Mouse (Mus musculus): ENCODE results near the gene Smc3. TPM values are rescaled to one million over a fixed set of nuclear protein-coding genes. Genes with fewer than 3 reads are reported as not detected.
"Not testable (repeated sequence)": the region's sequence is repeated elsewhere in the genome, so short reads cannot be mapped to it uniquely, and the experiment has no call there.

Smc3 gene
- polyA plus RNA-seq, 1 experiment from 2014 or later: 76.0 TPM

- Histone ChIP-seq H3K36me3 (peaks cover 69% of the 10 kb centered on the region), H3K9ac (replicated peaks) (no peak overlapping the region), H3K27ac (no peak overlapping the region), H3K4me1 (replicated peaks) (peaks cover 3% of the 10 kb centered on the region; the same call in 1 of the 2 replicates), H3K4me2 (replicated peaks) (no peak overlapping the region), H3K4me3 (replicated peaks) (no peak overlapping the region), H3K9me3 (no peaks in the 10 kb centered on the region), H3K27me3 (no peaks in the 10 kb centered on the region)
- ATAC-seq: no peak
- WGBS: 95% methylated on average over 9 of the region's 9 CpGs
These were observed 43.9 kb downstream of the Smc3 start for GRCm38 (mm10) chr19:53644020-53644595.

GRCm38 (mm10) chr19:53647301-53647700, 47.1 kb downstream of the Smc3 start:
- H3K27me3 ChIP-seq: no peaks in the 10 kb centered on the region
- H3K36me3 ChIP-seq: peaks cover 47% of the 10 kb centered on the region
- no peaks in the 10 kb centered on the region for H3K9me3 ChIP-seq
- no peak overlapping the region for H3K27ac ChIP-seq
- H3K4me2 ChIP-seq (replicated peaks): no peak overlapping the region
- WGBS: 92% methylated on average over 9 of the region's 9 CpGs
- peaks cover 13% of the 10 kb centered on the region for H3K4me1 ChIP-seq (replicated peaks)
- no peak overlapping the region for H3K4me3 ChIP-seq (replicated peaks)
- ATAC-seq: no peak
- no peak overlapping the region for H3K9ac ChIP-seq (replicated peaks)

- Histone ChIP-seq H3K36me3 (peaks cover 44% of the 10 kb centered on the region), H3K4me3 (replicated peaks) (no peak overlapping the region), H3K9ac (replicated peaks) (no peak overlapping the region), H3K4me1 (replicated peaks) (peaks cover 20% of the 10 kb centered on the region), H3K27ac (no peak overlapping the region), H3K4me2 (replicated peaks) (no peak overlapping the region), H3K9me3 (no peaks in the 10 kb centered on the region), H3K27me3 (no peaks in the 10 kb centered on the region)
- no peak for ATAC-seq
- WGBS: 59% methylated on average over 5 of the region's 5 CpGs
These were observed 47.9 kb downstream of the Smc3 start for GRCm38 (mm10) chr19:53648056-53648455.

- no peak overlapping the region for H3K4me3 ChIP-seq (replicated peaks)
- H3K27me3 ChIP-seq: no peaks in the 10 kb centered on the region
- H3K9me3 ChIP-seq: no peaks in the 10 kb centered on the region
- H3K9ac ChIP-seq (replicated peaks): no peak overlapping the region
- H3K4me2 ChIP-seq (replicated peaks): no peak overlapping the region
- H3K27ac ChIP-seq: no peak overlapping the region
- 42% methylated on average over 10 of the region's 10 CpGs for WGBS
- peaks cover 22% of the 10 kb centered on the region for H3K4me1 ChIP-seq (replicated peaks)
- peaks cover 37% of the 10 kb centered on the region for H3K36me3 ChIP-seq
- peak; percentile 69 for ATAC-seq
These were observed 48.6 kb downstream of the Smc3 start for GRCm38 (mm10) chr19:53648802-53649236.

GRCm38 (mm10) chr19:53649361-53649760, 49.2 kb downstream of the Smc3 start:
- H3K9ac ChIP-seq (replicated peaks): no peak overlapping the region
- peaks cover 28% of the 10 kb centered on the region for H3K4me1 ChIP-seq (replicated peaks)
- H3K4me3 ChIP-seq (replicated peaks): no peak overlapping the region
- H3K4me2 ChIP-seq (replicated peaks): no peak overlapping the region
- no peak overlapping the region for H3K27ac ChIP-seq
- H3K27me3 ChIP-seq: no peaks in the 10 kb centered on the region
- peaks cover 33% of the 10 kb centered on the region for H3K36me3 ChIP-seq
- no peaks in the 10 kb centered on the region for H3K9me3 ChIP-seq
- 81% methylated on average over 6 of the region's 6 CpGs for WGBS
- ATAC-seq: peak; percentile 37; the same call in 1 of the 2 replicates

- Histone ChIP-seq H3K27ac (no peak overlapping the region), H3K4me1 (replicated peaks) (peaks cover 28% of the 10 kb centered on the region), H3K4me2 (replicated peaks) (no peak overlapping the region), H3K4me3 (replicated peaks) (no peak overlapping the region), H3K9ac (replicated peaks) (no peak overlapping the region), H3K36me3 (peaks cover 30% of the 10 kb centered on the region), H3K9me3 (no peaks in the 10 kb centered on the region), H3K27me3 (no peaks in the 10 kb centered on the region)
- 44% methylated on average over 5 of the region's 5 CpGs for WGBS
- ATAC-seq: no peak
These were observed 49.6 kb downstream of the Smc3 start for GRCm38 (mm10) chr19:53649802-53650201.

GRCm38 (mm10) chr19:53650921-53651320, 50.7 kb downstream of the Smc3 start:
- no peaks in the 10 kb centered on the region for H3K9me3 ChIP-seq
- no peak overlapping the region for H3K9ac ChIP-seq (replicated peaks)
- peaks cover 28% of the 10 kb centered on the region for H3K4me1 ChIP-seq (replicated peaks)
- H3K4me3 ChIP-seq (replicated peaks): no peak overlapping the region
- WGBS: 86% methylated on average over 7 of the region's 7 CpGs
- no peak for ATAC-seq
- peaks cover 21% of the 10 kb centered on the region for H3K36me3 ChIP-seq
- H3K27me3 ChIP-seq: no peaks in the 10 kb centered on the region
- no peak overlapping the region for H3K4me2 ChIP-seq (replicated peaks)
- H3K27ac ChIP-seq: no peak overlapping the region

GRCm38 (mm10) chr19:53652267-53652666, 52.1 kb downstream of the Smc3 start:
- H3K27me3 ChIP-seq: no peaks in the 10 kb centered on the region

GRCm38 (mm10) chr19:53653624-53654467, 53.6 kb downstream of the Smc3 start:
- Histone ChIP-seq H3K4me2 (replicated peaks) (no peak overlapping the region), H3K27ac (no peak overlapping the region), H3K27me3 (no peaks in the 10 kb centered on the region), H3K9ac (replicated peaks) (no peak overlapping the region), H3K4me1 (replicated peaks) (peaks cover 27% of the 10 kb centered on the region), H3K9me3 (no peaks in the 10 kb centered on the region), H3K4me3 (replicated peaks) (no peak overlapping the region), H3K36me3 (0 out of 2 replicates have a peak, but pooled peaks cover 7% of the 10 kb centered on the region)
- ATAC-seq: peak; percentile 52
- 69% methylated on average over 20 of the region's 20 CpGs for WGBS

More at GRCm38 (mm10) chr19:53652267-53652666, 52.1 kb downstream of the Smc3 start:
- Histone ChIP-seq H3K9me3 (no peaks in the 10 kb centered on the region), H3K36me3 (0 out of 2 replicates have a peak, but pooled peaks cover 8% of the 10 kb centered on the region), H3K4me2 (replicated peaks) (no peak overlapping the region), H3K4me1 (replicated peaks) (peaks cover 28% of the 10 kb centered on the region), H3K27ac (no peak overlapping the region), H3K9ac (replicated peaks) (0 out of 2 replicates have a peak overlapping the region, but pooled peaks have one; percentile 11), H3K4me3 (replicated peaks) (no peak overlapping the region)
- ATAC-seq: peak; percentile 1; the same call in 1 of the 2 replicates
- 56% methylated on average over 9 of the region's 9 CpGs for WGBS

GRCm38 (mm10) chr19:53656443-53656842, 56.2 kb downstream of the Smc3 start:
- not testable (repeated sequence) for H3K27me3 ChIP-seq; H3K9ac ChIP-seq (replicated peaks); H3K27ac ChIP-seq; ATAC-seq; H3K4me2 ChIP-seq (replicated peaks); H3K9me3 ChIP-seq; H3K36me3 ChIP-seq; H3K4me3 ChIP-seq (replicated peaks)
- 91% methylated on average over 11 of the region's 11 CpGs for WGBS
- peaks cover 18% of the 10 kb centered on the region for H3K4me1 ChIP-seq (replicated peaks)

GRCm38 (mm10) chr19:53657437-53657836, 57.2 kb downstream of the Smc3 start:
- ATAC-seq: no peak
- H3K9ac ChIP-seq (replicated peaks): no peak overlapping the region
- 88% methylated on average over 5 of the region's 5 CpGs for WGBS
- no peak overlapping the region for H3K27ac ChIP-seq
- no peak overlapping the region for H3K4me2 ChIP-seq (replicated peaks)
- H3K4me1 ChIP-seq (replicated peaks): peaks cover 18% of the 10 kb centered on the region
- H3K36me3 ChIP-seq: no peaks in the 10 kb centered on the region
- H3K27me3 ChIP-seq: no peaks in the 10 kb centered on the region
- H3K4me3 ChIP-seq (replicated peaks): no peak overlapping the region
- no peaks in the 10 kb centered on the region for H3K9me3 ChIP-seq

- WGBS: 85% methylated on average over 9 of the region's 9 CpGs
- Histone ChIP-seq H3K4me2 (replicated peaks) (no peak overlapping the region), H3K9ac (replicated peaks) (no peak overlapping the region), H3K9me3 (no peaks in the 10 kb centered on the region), H3K4me3 (replicated peaks) (no peak overlapping the region), H3K27me3 (no peaks in the 10 kb centered on the region), H3K4me1 (replicated peaks) (0 out of 2 replicates have a peak, but pooled peaks cover 7% of the 10 kb centered on the region), H3K27ac (no peak overlapping the region), H3K36me3 (no peaks in the 10 kb centered on the region)
- no peak for ATAC-seq
These were observed 60.7 kb downstream of the Smc3 start for GRCm38 (mm10) chr19:53660722-53661420.
